Mouse (Mus musculus) gastrocnemius, postnatal 14 days (tissue): ENCODE data around the gene Skint4. TPM values are rescaled to one million over a fixed set of nuclear protein-coding genes. Genes with fewer than 3 reads are reported as not detected.

ENCODE experiments used
- DNase-seq: peaks from one replicate; pipeline ENCODE4 v3.0.0; 2021; ENCODE audit warnings: mixed read lengths
- intact Hi-C: fragments of 180-260 bp; cut with DNase I; formaldehyde crosslinking; loops from one replicate; pipeline ENCODE4 v1.15.1; 2025; ENCODE audit warnings: low total_unique reads
- long read RNA-seq, 2 experiments: library from polyadenylated mRNA; stranded (forward); transcript quantifications; one replicate each; pipeline ENCODE4 v2.0.0; 2021
- total RNA-seq, 2 experiments: library from RNA; stranded (reverse); gene quantifications; 2 replicates each; pipeline ENCODE4 v1.2.3; 2021

Skint4 gene
- total RNA-seq, result not detected
- long read RNA-seq, experiment 1, result 0 reads
- long read RNA-seq, experiment 2, result 0 reads

GRCm38 (mm10) chr4:112071716-112072115 lies at the start of gene Skint4:
Gene Skint4 (plus strand): TSS chr4:112072016.
- DNase-seq, result no peak
- intact Hi-C loops, result no loop called here

Other genes with a start within 250 kb of the Skint4 start
- gene Slc5a9, start 169.1 kb upstream of the Skint4 start, total RNA-seq, result not detected
- gene Skint8, start 152.6 kb upstream of the Skint4 start, total RNA-seq, result not detected
- not detected for gene Skint7, start 99.1 kb upstream of the Skint4 start, total RNA-seq
- gene Skint1, start 65.7 kb upstream of the Skint4 start, total RNA-seq, result not detected
- not detected for gene Skint3, start 160.2 kb downstream of the Skint4 start, total RNA-seq